25 mouse cellular contexts compared by ENCODE assay signal in the genomic region with DNA sequence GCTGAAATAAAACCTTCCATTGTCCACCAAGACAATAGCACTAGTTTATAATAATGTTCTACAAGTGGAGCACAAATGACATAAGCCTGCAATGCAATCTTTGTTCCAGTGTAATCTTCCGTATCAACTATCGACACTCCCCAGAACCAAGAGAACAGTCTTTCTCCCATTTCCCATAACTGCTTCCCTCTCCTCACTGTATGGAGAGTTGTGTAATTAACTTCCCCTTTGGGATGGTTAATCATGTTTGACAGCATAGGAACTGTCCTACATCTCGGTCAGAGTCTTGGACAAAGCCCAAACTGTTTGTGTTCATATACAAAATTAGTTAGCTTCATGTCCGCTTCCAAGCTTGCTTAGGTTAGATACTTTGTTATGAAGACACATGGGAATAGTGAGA.
DNase-seq lines count a peak whose midpoint lies in the region; ATAC-seq and TF ChIP-seq lines count a peak whose summit lies in the region.
"Had no signal": no experiment of that assay in that cellular context is flagged by ENCODE, and none has a peak within 500 bp of the region (broad histone marks: within the 10 kb centered on the region; RNA-seq: fewer than 3 reads in every experiment).

No protein-coding gene starts in this region.

- H3K4me1 ChIP-seq in kidney, embryonic 16.5 days (ENCODE audit: insufficient read depth, low read length): no peaks in the 10 kb centered on the region
- H3K4me1 ChIP-seq in bone marrow macrophage, adult 2 months (ENCODE audit: control insufficient read depth, insufficient read depth, low read length): peaks cover 15% of the 10 kb centered on the region
- H3K4me1 ChIP-seq: hindbrain, embryonic 15.5 days; kidney, embryonic 15.5 days; liver, embryonic 15.5 days; midbrain, embryonic 15.5 days; stomach, embryonic 15.5 days had no signal

- H3K4me3 ChIP-seq in kidney, embryonic 16.5 days (ENCODE audit: low read length): no peak overlapping the region
- no peak overlapping the region for H3K4me3 ChIP-seq in bone marrow macrophage, adult 2 months (ENCODE audit: insufficient read depth, low read length)
- H3K4me3 ChIP-seq: hindbrain, embryonic 15.5 days; intestine, embryonic 15.5 days; kidney, embryonic 15.5 days; left cerebral cortex, adult 2 months; liver, embryonic 15.5 days; midbrain, embryonic 15.5 days; myocyte; neural tube, embryonic 13.5 days; stomach, embryonic 15.5 days had no signal

- H3K4me2 ChIP-seq in kidney, embryonic 16.5 days (replicated peaks; ENCODE audit: low read depth, low read length): no peak overlapping the region
- H3K4me2 ChIP-seq: hindbrain, embryonic 15.5 days; intestine, embryonic 15.5 days; kidney, embryonic 15.5 days; liver, embryonic 15.5 days; midbrain, embryonic 15.5 days; neural tube, embryonic 13.5 days; stomach, embryonic 15.5 days had no signal

- no peak for TF ChIP-seq POLR2A in bone marrow macrophage, adult 2 months (IDR thresholded peaks at IDR 0.05; ENCODE audit: borderline replicate concordance, low read depth, low read length)

- no peak overlapping the region for H3K27ac ChIP-seq in kidney, embryonic 16.5 days (ENCODE audit: low read length)
- peak overlapping the region; percentile 24 for H3K27ac ChIP-seq in bone marrow macrophage, adult 2 months (ENCODE audit: insufficient read depth, low read depth, low read length)
- H3K27ac ChIP-seq: hindbrain, embryonic 15.5 days; intestine, embryonic 15.5 days; kidney, embryonic 15.5 days; left cerebral cortex, adult 2 months; liver, embryonic 15.5 days; midbrain, embryonic 15.5 days; neural tube, embryonic 13.5 days; stomach, embryonic 15.5 days had no signal

- DNase-seq in kidney, adult 18-20 months: no peak
- DNase-seq in Muller cell, postnatal 12 days (ENCODE audit: inconsistent ontology term): peak; percentile 58
- DNase-seq in adrenal gland, adult 8-10 months: no peak
- no peak for DNase-seq in cerebellum, postnatal 36 days
- DNase-seq: adrenal gland, postnatal 14 days; cerebellum, adult 9-10 months; heart, adult 18-20 months; heart, postnatal 36 days; lung, postnatal 14 days; thymus, adult 18-20 months; thymus, postnatal 36 days had no signal

- H3K9me3 ChIP-seq in kidney, embryonic 16.5 days (ENCODE audit: low read length): no peaks in the 10 kb centered on the region
- H3K9me3 ChIP-seq: hindbrain, embryonic 15.5 days; intestine, embryonic 15.5 days; kidney, embryonic 15.5 days; liver, embryonic 15.5 days; midbrain, embryonic 15.5 days; neural tube, embryonic 13.5 days; stomach, embryonic 15.5 days had no signal

- ATAC-seq in kidney, embryonic 16.5 days (ENCODE audit: low FRiP score, low TSS enrichment): peak; percentile 23; the same call in 1 of the 2 replicates
- peak; percentile 69 for ATAC-seq in monocyte, adult 5-6 weeks (replicated peaks; ENCODE audit: insufficient number of reproducible peaks, low FRiP score, low TSS enrichment, poor library complexity, severe bottlenecking)
- ATAC-seq: activated CD4-positive, CD25-positive, alpha-beta regulatory T cell, adult 4 months; forebrain, embryonic 14.5 days; intestine, embryonic 15.5 days; midbrain, embryonic 15.5 days had no signal

- H3K36me3 ChIP-seq in kidney, embryonic 16.5 days (ENCODE audit: insufficient read depth, low read length): no peaks in the 10 kb centered on the region
- H3K36me3 ChIP-seq: hindbrain, embryonic 15.5 days; intestine, embryonic 15.5 days; kidney, embryonic 15.5 days; liver, embryonic 15.5 days; midbrain, embryonic 15.5 days; neural tube, embryonic 13.5 days; stomach, embryonic 15.5 days had no signal

- 44% methylated on average over 4 of the region's 4 CpGs for WGBS in kidney, embryonic 16.5 days

- TF ChIP-seq CTCF in bone marrow macrophage, adult 2 months (IDR thresholded peaks at IDR 0.05; ENCODE audit: low read depth, low read length): no peak

- no peak overlapping the region for H3K9ac ChIP-seq in kidney, embryonic 16.5 days (replicated peaks; ENCODE audit: low read length)
- H3K9ac ChIP-seq: hindbrain, embryonic 15.5 days; intestine, embryonic 15.5 days; kidney, embryonic 15.5 days; liver, embryonic 15.5 days; midbrain, embryonic 15.5 days; neural tube, embryonic 13.5 days; stomach, embryonic 15.5 days had no signal

- H3K27me3 ChIP-seq in kidney, embryonic 16.5 days (ENCODE audit: insufficient read depth, low read length): no peaks in the 10 kb centered on the region
- H3K27me3 ChIP-seq: hindbrain, embryonic 15.5 days; intestine, embryonic 15.5 days; kidney, embryonic 15.5 days; liver, embryonic 15.5 days; midbrain, embryonic 15.5 days; neural tube, embryonic 13.5 days; stomach, embryonic 15.5 days had no signal
